Mouse (Mus musculus) frontal cortex, postnatal 36 days (tissue): ENCODE measurements around the gene Ccdc158.

Experiments
- DNase-seq, 2 experiments: peaks; one replicate each; pipeline ENCODE4 v3.0.0; 2022; ENCODE audit warnings: low spot score in 2 of 2

Ccdc158 gene

DNA sequence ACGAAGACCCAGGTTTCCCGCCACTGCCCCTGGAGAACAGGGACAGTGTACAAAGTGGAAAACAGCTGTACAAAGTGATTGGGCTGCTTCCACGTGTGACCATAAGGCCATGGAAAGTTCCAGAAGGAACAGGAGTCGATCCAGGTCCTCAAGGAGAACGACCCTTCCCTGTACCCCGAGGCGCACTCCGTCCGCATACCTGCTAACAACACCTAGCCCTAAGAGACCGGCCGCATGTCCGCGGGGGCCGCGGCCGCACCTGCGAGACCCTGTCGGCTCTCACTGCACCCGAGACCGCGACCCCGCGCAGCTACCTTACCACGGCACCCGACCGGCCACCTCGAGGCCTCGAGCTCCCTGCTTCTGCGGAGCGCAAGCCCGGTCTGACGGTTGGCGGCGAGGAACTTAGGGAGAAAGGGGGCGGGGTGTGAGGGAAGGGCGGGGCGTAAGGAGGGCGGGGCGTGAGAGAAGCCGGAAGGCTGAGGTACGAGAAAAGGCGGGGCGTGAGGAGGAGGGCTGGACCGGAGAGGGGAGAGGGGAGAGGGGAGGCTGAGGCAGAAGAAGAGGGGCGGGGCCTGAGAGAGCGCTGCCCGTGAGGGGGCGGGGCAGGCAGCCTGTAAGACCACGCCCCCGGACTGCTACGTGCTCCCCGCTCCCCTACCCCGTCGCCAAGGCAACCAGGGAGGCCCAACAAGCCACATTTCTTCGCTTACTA is at the start of gene Ccdc158:
TSS of gene Ccdc158 (minus strand) at position 413 of the 715 bp plus-strand sequence.
- DNase-seq, result peak; percentile 45 to 48

DNA sequence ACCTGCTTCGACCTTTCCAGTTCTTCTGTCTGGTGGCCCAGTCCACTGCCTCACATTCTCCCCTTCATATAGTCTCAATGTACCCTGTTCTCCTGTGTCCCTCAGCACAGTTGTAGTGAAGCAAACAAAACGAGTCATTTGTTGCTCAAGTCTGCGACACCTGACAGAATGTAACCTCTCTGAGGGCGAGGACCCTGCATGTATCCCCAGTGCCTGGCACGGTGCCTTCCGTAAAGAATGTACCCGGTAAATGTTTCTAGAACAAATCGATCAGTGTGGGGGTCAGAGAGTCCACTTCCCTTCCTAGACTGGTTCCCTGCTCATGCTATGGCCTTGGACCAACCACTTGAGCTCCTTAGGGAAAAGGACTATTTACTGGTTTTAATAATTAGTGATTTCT is 46.5 kb upstream of the Ccdc158 start:
- DNase-seq, result no peak

DNA sequence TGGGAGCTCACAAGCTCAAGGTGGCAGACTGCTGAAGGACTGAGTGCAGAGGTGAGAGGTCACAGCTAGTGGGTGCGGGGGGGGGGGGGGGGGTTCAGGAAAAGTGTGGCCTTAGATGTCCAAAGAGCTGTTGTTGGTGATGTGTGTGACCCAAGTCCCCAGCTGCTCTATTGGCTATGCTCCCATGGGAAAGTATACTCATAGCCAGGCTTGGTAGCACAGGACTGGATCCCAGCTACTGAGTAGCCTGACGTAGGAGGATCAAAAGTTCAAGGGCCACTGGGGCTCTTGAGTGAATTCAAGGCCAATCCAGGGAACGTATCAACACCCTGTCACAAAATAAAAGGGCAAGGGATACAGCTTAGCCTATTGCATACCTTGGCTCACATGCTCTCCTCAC is 43.8 kb upstream of the Ccdc158 start:
- no peak for DNase-seq

DNA sequence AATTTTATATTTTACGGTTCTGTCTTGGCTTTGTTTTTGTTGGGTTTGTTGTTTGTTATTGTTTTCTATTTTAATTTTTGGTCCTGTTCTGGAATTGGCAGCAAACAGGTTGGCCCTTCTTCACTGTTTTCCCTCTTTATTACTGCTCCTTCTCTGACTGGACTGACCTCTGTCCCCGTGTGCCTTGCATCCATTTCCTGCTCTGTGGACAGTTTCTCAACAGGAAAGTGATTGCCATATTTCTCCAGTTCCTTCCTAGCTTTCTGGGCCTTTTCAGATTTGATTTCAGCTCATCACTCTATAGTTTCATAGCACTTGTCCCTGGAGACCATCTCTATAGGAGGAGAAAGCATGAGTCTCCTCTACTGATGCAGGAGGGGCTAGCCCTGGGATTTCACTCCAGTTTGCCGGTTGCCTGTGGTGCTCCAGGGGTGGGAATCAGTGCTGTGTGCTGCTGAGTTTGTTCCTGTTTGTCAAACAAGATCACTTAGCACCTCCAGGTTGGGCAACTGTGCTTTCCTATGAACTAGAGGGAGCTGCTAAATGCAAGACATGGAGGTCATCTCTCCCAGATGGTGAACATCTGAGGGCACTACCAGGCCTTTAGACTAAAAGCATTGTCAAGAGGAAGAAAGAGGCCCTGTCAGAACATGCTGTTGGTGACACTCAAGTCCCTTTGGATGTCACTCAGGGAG is 42.7 kb upstream of the Ccdc158 start:
- DNase-seq, result no peak

DNA sequence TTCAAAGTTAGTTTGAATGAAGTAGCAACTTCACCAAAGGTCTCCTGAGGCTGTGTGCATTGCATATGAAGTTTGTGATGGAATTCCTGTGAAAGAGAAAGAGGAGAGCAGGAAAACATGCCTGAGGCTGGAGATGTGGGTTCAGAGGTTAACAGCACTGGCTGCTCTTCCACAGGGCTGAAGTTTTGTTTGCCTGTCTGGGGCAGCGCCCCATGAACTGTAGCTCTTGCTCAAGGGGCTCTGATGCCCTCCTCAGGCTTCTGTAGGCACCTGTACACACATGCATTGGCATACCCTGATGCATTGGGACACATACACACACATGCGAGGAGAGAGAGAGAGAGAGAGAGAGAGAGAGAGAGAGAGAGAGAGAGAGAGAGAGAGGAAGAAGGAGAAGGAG is 40.8 kb upstream of the Ccdc158 start:
- no peak for DNase-seq

DNA sequence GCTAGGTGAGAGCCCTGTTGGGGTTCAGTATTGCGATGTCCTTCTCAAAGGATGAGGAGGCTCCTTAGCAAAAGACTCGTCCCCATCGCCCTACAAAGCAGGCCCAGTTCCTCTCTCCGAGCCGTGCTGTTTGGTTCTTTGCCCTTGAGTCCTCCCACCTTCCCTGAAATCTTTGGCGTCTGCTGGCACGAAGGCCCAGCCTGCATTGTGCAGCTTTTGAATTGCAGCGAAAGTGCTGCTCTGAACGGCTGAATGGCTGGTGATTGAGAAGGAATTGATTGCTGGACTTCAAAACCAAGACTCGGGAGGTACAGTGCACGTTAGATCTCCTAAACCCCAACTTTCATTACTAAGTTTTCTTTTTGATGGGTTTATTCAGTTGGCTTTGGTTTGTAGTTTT is 40.2 kb upstream of the Ccdc158 start:
- no peak for DNase-seq

DNA sequence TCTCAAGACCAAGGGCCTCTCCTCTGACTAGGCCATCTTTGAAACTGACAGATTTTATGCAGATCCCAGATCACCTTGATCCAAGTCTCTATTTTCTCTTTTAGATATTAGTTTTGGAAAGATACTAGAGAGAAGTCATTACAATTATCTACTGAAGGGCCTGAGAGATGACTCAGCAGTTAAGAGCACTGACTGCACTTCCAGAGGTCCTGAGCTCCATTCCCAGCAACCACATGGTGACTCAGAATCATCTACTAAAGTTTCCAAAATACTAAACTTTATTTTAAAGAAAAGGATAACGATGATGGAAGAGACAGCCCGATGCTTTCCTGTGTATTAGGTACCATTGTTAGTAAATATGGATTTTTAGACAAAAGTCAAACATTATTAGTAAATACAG is 39.8 kb upstream of the Ccdc158 start:
- no peak for DNase-seq

DNA sequence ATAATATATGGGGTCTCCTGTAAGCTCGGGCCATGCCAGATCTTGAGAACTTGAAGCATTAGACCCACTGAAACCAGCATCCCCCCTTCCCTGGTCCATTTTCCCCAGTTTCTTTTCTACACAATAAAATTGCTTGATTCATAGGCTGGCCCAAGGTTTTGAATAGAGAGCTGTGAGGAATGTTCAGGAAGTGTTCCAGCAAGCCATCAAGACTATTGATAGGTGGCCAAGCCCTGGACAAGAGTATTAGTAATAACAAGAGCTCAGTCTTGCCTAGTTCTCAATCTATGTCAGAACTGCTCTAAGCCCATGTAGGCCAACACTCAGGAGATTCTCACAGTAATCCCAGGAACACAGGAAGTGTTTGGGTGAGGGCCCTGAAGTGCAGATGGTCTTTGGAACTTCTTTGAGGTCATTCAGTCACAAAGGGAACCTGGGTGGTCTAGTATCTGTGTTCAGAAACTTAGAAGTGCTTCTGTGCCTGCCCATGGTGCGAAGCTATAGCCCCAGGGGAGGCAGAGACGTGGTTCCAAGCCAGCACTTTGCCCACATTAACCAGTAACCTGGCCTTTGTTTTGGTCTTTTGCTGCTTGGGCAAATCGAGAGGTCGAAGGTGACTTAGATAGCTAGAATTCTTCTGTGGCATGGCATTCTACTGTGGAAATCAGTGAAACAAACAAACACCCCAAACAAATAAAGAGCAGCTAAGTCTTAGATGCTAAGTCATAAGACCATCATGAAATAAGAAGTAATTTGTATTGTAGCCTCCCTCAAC is 37.7 kb upstream of the Ccdc158 start:
- peak in 1 of 2 experiments; percentile 3 for DNase-seq

DNA sequence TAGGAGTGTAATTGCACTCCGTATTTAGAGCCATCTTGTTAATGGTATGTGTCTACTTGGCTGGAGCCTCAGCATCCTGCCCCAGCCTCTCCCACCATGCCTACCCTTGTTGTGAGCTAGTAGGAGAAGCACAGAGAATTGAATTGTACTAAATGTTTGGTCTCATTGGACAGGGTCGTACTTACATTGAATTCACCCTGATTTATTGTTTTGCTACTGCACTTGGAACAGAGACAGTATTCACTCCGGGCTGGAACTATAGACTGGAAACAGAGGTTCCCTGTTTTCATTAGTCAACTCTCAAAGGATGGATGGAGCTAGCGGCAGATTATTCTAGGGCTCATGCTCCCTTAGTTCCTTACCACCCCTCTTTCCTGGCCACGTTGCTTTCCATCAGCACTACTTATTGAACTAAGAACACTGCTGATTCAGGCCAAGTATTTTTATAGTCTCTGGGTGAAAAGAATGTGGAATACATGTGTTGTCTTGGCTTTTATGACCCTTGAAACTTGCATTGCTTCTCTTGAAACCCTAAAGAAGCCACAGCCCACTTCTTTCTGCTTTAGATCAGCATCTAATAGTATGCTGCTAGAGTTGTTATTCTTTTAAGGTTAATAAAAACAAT is 36.7 kb upstream of the Ccdc158 start:
- no peak for DNase-seq

DNA sequence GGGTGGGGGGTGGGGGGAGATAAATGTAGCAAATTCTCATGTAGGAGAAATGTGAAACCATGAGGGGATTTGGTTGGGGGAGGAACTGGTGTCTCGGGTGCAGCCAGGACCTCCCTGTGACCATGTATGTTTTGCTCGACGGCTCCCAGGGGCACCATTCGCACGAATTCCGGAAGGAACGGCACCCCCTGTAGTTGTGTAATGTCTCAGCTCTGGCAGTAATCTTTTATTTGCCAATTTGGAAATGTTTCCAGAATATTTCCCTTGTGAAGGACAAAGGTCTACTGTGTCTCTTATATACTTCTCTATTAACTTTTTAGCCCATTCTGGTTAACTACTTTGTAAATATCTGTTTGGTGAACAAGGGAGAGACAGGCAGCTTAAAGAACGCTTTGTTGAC is 35.7 kb upstream of the Ccdc158 start:
- no peak for DNase-seq

DNA sequence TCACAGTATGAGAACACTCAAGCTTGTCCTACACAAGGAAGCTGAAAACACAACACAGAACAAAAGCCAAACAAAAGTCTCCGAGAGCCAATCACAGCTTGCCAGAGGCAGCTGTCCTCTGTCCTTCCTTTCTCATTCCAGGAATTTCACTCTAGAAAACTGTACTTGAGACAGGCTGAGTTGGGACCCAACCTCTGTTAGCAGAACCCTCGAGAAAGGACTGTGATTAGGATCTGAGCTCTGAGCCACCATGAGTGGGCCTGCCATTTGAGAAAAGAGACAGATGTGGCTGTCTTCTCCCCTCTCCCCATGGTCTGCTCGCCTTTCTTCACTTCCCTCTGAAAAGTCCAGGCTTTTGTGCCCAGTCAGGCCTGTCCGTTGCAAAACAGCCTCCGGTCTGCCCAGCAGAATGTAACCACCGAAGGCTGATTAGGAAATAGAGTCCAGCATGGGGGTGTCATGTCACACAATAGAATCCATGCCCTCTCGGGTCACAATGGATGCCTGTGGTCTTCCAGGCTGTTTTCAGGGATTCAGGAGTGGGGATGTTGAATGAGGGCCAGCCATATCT is 32.9 kb upstream of the Ccdc158 start:
- no peak for DNase-seq

DNA sequence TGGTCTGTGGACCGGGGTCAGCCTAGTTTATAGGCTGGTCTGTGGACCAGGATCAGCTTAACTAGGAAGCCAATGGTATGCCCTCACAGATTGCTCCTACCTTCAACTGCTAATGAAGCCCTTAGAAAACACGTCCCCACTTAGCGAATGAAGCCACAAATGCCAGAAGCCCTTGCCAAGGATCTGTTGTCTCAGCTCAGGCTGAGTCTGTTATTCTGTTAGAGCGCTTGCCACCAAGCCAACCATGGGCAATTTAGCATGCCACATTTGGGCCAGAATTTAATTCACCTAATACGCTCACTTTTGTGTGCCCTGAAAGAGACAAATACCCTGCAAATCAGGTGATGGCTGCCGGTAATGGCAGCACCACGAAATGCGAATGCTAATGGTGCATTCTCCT is 28.6 kb upstream of the Ccdc158 start:
- no peak for DNase-seq

DNA sequence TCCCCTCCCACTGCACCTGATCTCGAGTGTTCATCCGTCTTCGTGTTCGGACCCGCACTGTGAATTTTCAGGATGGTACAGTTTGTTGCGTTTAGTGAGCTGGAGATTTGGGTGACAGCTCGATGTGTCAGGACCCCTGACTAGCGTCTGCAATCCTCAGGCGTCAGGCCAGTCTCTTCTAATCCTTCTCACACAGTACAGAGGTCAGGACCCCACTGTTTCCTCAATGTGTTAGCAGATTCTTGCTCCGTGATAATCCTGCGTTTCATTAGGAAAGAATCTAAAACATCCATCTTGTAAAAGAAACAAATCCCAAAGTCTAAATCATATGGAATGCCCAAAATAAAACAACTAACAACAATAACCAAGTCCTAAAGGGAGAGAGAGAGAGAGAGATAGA is 26.7 kb upstream of the Ccdc158 start:
- no peak for DNase-seq

DNA sequence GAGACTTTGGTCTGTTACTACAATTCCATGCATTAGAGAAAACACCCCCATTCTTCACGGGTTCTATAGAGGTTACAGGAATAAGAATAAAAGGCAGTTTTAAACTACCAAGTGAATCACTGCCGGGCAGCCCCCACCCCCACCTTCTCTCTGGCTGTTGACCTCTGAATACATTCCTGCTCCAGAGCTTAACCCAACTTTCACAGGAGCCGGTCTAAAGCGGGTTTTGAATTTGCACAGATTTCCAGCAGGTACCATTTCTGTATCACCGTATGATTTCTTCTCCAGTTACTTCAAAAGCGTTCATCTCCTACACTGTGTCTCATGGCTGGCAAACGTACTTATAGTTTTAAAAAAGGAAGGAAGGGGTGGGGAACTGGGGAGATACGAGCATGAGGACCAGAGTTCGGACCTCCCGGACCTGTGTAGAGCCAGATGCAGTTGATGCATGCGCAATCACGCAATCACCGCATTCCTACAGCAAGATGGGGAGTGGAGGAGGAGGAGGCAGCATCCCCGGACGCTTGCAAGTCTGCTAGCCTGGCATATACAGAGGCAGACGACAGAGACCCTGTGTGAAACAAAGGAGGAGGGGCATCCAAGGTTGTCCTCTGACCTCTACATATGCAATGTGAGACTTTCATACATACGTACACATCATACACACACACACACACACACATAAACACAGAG is 23.9 kb upstream of the Ccdc158 start:
- peak in 1 of 2 experiments; percentile 29 for DNase-seq

DNA sequence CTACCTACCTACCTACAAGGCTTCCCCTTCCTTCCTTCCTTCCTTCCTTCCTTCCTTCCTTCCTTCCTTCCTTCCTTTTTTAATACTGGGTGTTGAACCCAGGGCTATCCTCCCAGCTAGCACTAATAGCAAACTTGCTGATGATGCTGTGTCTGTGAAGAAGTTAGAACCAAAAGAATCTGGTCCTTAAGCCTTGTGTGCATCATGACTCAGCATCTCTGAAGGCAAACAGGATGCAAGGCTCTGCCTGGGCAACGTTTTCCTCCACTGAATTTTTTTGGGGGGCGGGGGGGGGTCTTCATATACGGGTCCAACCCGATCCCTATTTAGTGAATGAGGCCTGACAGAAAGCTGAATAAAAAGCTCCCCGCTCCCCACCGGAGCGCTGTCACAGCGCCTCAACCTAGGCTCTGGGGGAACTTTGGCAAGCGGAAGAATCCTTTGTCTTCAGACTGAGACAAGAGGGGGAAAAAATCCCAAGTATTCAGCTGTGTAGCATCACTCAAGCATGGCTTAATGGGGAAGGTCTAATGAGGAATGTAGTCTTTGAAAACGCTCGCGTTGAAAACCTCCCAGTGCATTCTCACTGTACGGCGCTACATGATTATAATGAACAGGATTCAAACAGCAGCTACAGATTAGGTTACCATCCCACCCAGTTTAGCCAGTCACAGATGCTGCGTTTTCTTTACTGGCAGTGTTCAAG is 23.2 kb upstream of the Ccdc158 start:
- no peak for DNase-seq

DNA sequence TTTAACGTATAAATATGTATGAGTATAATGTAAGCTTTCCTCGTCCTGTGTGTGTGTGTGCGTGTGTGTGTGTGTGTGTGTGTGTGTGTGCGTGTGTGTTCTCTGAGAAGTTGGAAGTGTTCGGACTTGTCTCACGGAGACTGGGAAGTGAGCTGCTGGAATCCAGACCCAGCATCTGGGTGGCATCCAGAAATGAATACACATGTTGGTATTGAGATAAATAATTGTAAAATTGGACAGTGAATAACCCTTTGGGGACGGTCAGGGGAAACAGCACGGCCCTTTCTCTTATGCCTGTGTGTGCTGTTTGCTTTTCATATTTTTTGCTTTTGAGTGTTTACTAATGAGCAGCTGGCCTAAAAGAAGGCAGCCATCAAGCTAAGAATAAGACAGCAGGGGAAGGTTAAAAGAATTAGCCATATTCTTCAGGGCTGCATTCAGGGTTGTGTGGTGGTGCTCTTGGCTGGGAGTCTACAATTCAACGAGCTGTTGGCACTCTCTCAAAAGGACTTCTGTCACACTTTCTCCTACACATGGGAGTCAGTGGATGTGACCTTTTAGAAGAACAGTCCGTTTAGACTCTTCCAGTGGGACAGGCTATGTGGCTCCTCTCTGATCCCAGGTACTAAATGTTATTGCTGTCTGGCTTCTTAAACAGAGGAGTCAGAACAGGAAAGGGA is 19.4 kb upstream of the Ccdc158 start:
- DNase-seq, result no peak

DNA sequence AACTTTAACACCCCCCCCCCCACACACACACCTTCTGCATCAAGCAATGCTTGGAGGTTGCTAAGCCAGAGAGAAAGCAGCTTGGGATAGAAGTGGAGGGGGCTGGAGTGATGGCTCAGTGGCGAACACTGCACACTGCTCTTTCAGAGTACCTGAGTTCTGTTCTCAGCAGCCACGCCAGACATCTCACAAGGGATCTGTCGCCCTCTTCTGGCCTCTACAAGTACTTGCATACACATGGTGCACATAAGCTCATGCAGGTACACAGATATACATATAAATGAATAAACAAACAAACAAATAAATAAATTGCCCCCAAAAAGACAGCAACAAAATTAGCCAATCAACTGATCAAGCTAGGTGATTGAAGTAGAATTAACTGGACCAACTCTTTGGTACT is 18.7 kb upstream of the Ccdc158 start:
- no peak for DNase-seq

DNA sequence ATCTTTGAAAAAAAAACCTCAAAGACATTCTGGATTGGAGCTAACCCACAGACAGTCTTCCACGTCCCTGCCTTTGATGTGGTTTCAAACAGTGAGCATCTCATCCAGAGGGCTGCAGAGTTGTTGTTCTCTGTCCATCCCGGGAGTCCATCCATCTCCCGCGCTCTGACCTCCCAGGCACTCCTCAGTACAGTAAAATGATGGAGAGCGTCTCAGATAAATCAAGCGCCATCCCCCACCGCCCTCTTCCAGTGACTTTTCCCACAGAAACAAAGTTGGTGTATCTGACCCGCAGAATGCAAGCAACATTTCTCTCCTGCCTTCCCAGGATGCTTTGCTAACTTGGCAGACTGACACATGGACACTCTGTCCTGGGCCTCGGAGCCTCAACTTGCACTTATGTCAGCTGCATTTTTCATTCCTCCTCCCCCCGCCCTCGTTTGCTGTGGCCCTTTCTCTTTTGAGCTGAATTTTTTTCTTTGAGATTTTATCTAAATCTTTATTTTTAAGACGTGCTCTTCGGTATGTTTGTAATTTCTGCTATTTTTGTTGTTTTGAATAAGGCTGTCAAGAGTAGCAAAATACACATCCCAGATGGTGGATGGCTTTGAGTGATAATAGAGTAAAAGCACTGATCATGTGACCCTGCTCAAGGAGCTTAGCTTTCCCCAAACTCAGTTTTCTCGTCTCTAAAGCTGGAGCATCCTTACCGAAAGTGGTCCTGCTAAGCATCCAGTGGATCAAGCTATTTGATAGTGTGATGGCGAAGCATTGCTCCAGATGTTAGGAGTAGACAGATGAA is 17.3 kb upstream of the Ccdc158 start:
- DNase-seq, result no peak

DNA sequence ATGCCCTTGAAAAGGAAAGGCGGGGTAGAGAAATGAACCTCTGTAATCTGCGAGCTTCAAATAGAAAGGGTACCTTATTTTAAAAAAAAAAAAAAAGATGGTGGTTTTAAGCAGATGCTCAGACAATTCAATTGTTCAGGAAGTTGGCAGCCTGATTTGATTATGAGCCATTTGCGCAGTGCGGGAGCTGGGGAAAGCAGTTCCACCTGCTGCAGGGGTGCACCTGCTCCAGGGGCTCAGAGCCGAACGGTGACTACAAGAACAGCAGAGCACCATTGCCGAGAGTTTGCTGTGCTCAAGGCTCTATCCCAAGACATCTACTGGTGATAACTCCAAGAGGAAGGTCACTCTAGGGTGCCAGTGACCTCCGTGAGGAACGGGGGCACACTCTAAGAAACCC is 13.5 kb upstream of the Ccdc158 start:
- DNase-seq, result no peak
